Mouse (Mus musculus) olfactory bulb, adult 2 months (tissue): ENCODE data around the gene Hist1h2ao. TPM values are rescaled to one million over a fixed set of nuclear protein-coding genes. Genes with fewer than 3 reads are reported as not detected.

Source experiments
- H3K27ac ChIP-seq: fragments of 200-500 bp; 2 replicates; pipeline ENCODE4 v1.5.1; 2012; ENCODE audit warnings: low read depth, low read length; ENCODE audit not compliant: insufficient read depth
- H3K4me1 ChIP-seq: fragments of 200-500 bp; 2 replicates; pipeline ENCODE4 v1.6.1; 2012; ENCODE audit warnings: low read length; ENCODE audit not compliant: control insufficient read depth, insufficient read depth
- H3K4me3 ChIP-seq: fragments of 200-500 bp; 2 replicates; pipeline ENCODE4 v1.5.1; 2012; ENCODE audit warnings: mild to moderate bottlenecking, low read depth, low read length, moderate library complexity; ENCODE audit not compliant: insufficient read depth
- CTCF ChIP-seq: fragments of 200-500 bp; IDR thresholded peaks from 2 replicates; pipeline ENCODE4 v1.5.1; 2012; ENCODE audit warnings: low read depth, mild to moderate bottlenecking, low read length, moderate library complexity; ENCODE audit not compliant: insufficient read depth
- POLR2A ChIP-seq: fragments of 200-500 bp; IDR thresholded peaks from 2 replicates; pipeline ENCODE4 v1.6.1; 2012; ENCODE audit warnings: mild to moderate bottlenecking, low read depth, low read length, moderate library complexity; ENCODE audit not compliant: insufficient read depth
- WGBS: fragments of 180-500 bp; shearing (Covaris S2); methylation state at CpG from one replicate; pipeline ENCODE4 v1.1.7; 2018; 5-methylcytosine and 5-hydroxymethylcytosine counted together
- polyA plus RNA-seq: library from polyadenylated mRNA; stranded (reverse); fragments of >200 nt; gene quantifications from 2 replicates; pipeline ENCODE4 v1.2.4, GENCODE M21; 2012; ENCODE audit warnings: low replicate concordance; ENCODE audit not compliant: missing spikeins, insufficient read depth, insufficient read length

The Hist1h2ao gene
- polyA plus RNA-seq, 1 experiment: not detected

DNA sequence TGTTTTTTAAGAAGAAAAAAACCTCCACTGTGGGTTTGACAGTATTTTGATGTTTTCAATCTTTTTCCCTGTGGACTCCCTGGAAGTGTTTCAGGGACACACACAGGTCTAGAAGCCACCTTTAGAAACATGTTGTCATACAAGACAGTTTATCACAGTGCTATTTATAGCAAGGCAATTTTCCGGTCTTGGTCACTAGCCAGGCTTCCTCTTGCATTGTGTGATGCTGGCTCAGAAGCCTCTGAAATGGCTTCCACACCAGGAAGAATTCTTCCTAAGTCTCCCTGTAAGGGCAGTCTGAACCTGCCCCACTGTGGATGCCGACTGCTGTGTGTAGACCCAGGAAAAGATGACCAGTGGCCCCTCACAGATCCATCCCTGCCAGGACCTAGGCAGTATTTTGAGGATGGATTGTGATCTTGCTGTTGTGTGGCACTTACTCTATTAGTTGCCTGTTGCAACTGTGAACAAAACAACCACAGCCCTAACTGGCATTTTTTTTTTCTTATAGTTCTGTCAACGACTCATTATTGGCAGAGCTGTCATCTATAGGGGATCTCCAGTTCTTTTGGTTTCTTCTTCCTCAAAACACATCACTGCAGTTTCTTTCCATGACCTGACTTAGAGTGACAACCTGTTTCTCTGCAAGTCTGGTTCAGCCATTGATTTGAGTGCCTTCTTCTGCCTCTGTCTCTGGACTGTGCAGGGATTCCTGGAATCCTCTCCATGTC is 42.1 kb downstream of the Hist1h2ao start:
- WGBS: 62% methylated on average over 3 of the region's 3 CpGs
- TF ChIP-seq CTCF (no peak), POLR2A (no peak)
- Histone ChIP-seq H3K27ac (no peak overlapping the region), H3K4me3 (no peak overlapping the region), H3K4me1 (peaks cover 2% of the 10 kb centered on the region; the same call in 1 of the 2 replicates)

DNA sequence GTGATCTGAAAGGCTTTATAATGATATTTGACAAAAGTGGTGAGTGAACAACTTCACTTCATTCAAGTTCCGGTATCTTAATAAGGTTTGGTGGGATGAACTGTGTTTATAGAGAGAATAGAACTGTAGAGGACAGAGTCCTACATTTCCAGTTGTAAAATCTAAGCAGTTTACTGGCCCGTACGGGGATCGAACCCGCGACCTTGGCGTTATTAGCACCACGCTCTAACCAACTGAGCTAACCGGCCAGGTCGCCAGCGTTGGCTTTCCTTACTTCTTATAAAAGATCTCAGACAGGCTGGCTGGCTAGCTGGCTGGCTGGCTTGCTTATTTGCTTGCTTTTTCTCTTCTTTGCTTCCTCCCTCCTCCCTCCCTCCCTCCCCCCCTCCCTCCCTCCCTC is 44.9 kb downstream of the Hist1h2ao start:
- Histone ChIP-seq H3K4me3 (peak overlapping the region; percentile 36; the same call in 1 of the 2 replicates), H3K27ac (no peak overlapping the region)
- 4% methylated on average over 11 of the region's 11 CpGs for WGBS

DNA sequence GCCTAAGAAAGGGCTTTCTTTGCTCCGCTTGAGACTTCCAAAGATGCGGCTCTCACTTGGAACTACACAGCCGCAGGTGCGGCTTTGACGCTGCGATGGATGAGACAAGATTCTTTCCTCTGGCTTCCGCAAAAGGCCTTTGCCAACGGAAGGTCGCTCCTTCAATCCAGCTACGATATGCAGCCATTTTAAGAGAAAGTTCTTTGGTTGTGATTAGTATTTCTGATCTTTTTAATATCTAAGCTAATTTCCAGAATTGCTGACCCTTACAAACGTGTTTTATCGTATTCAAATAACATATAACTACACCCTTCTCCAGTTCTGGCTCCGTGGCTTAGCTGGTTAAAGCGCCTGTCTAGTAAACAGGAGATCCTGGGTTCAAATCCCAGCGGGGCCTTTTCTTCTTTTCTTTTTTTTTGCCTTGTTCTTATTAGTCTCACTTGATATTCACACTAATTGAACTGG is 45.5 kb downstream of the Hist1h2ao start:
- Histone ChIP-seq H3K4me3 (peak overlapping the region; percentile 61), H3K27ac (no peak overlapping the region), H3K4me1 (peaks cover 2% of the 10 kb centered on the region; the same call in 1 of the 2 replicates)
- WGBS: 7% methylated on average over 15 of the region's 15 CpGs
- no peak for TF ChIP-seq POLR2A
- TF ChIP-seq CTCF: no peak

More for the DNA sequence above, 44.9 kb downstream of the Hist1h2ao start:
- H3K4me1 ChIP-seq: peaks cover 2% of the 10 kb centered on the region; the same call in 1 of the 2 replicates
- TF ChIP-seq CTCF (no peak), POLR2A (no peak)

Other genes with a start within 250 kb of the Hist1h2ao start
- gene Olfr1364, start 228.7 kb upstream of the Hist1h2ao start, polyA plus RNA-seq: not detected in 2 replicates
- not detected in 2 replicates for gene Olfr1362, start 196.4 kb upstream of the Hist1h2ao start, polyA plus RNA-seq
- not detected in 2 replicates for gene Olfr11, start 167.9 kb upstream of the Hist1h2ao start, polyA plus RNA-seq
- not detected in 2 replicates for gene Olfr1361, start 147.1 kb upstream of the Hist1h2ao start, polyA plus RNA-seq
- not detected in 2 replicates for gene Olfr1360, start 133.1 kb upstream of the Hist1h2ao start, polyA plus RNA-seq
- gene Olfr1359, start 112.4 kb upstream of the Hist1h2ao start, polyA plus RNA-seq: not detected in 2 replicates
- gene Hist1h2bl, start 94.3 kb upstream of the Hist1h2ao start, polyA plus RNA-seq: not detected in 2 replicates
- gene Hist1h2ai, start 94.0 kb upstream of the Hist1h2ao start, polyA plus RNA-seq: not detected in 2 replicates
- not detected in 2 replicates for gene Hist1h3h, start 92.8 kb upstream of the Hist1h2ao start, polyA plus RNA-seq
- gene Hist1h2bm, start 88.4 kb upstream of the Hist1h2ao start, polyA plus RNA-seq: not detected in 2 replicates
- gene Hist1h4j, start 75.4 kb upstream of the Hist1h2ao start, polyA plus RNA-seq: not detected in 2 replicates
- not detected in 2 replicates for gene Hist1h4k, start 60.0 kb upstream of the Hist1h2ao start, polyA plus RNA-seq
- gene Hist1h2ak, start 56.6 kb upstream of the Hist1h2ao start, polyA plus RNA-seq: not detected in 2 replicates
- gene Hist1h2bn, start 56.3 kb upstream of the Hist1h2ao start, polyA plus RNA-seq: not detected in 2 replicates
- gene Hist1h1b, start 29.8 kb upstream of the Hist1h2ao start, polyA plus RNA-seq: not detected in 2 replicates
- gene Hist1h3i, start 27.1 kb upstream of the Hist1h2ao start, polyA plus RNA-seq: not detected in 2 replicates
- not detected in 2 replicates for gene Hist1h2an, start 23.2 kb upstream of the Hist1h2ao start, polyA plus RNA-seq
- gene Hist1h2bp, start 23.0 kb upstream of the Hist1h2ao start, polyA plus RNA-seq: not detected in 2 replicates
- gene Hist1h2bq, start 268 bp upstream of the Hist1h2ao start, polyA plus RNA-seq: not detected in 2 replicates
- gene Hist1h4m, start 1.3 kb downstream of the Hist1h2ao start, polyA plus RNA-seq: not detected in 2 replicates
- not detected in 2 replicates for gene Hist1h4n, start 21.7 kb downstream of the Hist1h2ao start, polyA plus RNA-seq
- not detected in 2 replicates for gene Hist1h2ap, start 23.0 kb downstream of the Hist1h2ao start, polyA plus RNA-seq
- not detected in 2 replicates for gene Hist1h2br, start 23.3 kb downstream of the Hist1h2ao start, polyA plus RNA-seq
- gene Zfp184, start 134.6 kb downstream of the Hist1h2ao start, polyA plus RNA-seq: not detected in 2 replicates
- gene Pom121l2, start 170.7 kb downstream of the Hist1h2ao start, polyA plus RNA-seq: not detected in 2 replicates
- 263 TPM in 1 of 2 replicates, not detected in the other for gene Prss16, start 199.3 kb downstream of the Hist1h2ao start, polyA plus RNA-seq
- not detected in 2 replicates for gene Hist1h2ah, start 225.1 kb downstream of the Hist1h2ao start, polyA plus RNA-seq
- gene Hist1h2bk, start 225.4 kb downstream of the Hist1h2ao start, polyA plus RNA-seq: not detected in 2 replicates
- gene Hist1h4i, start 230.9 kb downstream of the Hist1h2ao start, polyA plus RNA-seq: not detected in 2 replicates
- gene Hist1h2ag, start 232.5 kb downstream of the Hist1h2ao start, polyA plus RNA-seq: not detected in 2 replicates
- not detected in 2 replicates for gene Hist1h2bj, start 232.7 kb downstream of the Hist1h2ao start, polyA plus RNA-seq